Mouse (Mus musculus) heart, embryonic 11.5 days (tissue): ENCODE results near the gene Nptn. TPM values are rescaled to one million over a fixed set of nuclear protein-coding genes. Genes with fewer than 3 reads are reported as not detected.

ENCODE experiments used
- ATAC-seq: fragments of 200-750 bp; cut with Nextera tagmentation; replicated peaks from 2 replicates; pipeline ENCODE4 v1.8.0; 2017; ENCODE audit warnings: moderate library complexity; ENCODE audit not compliant: insufficient number of reproducible peaks, low FRiP score, low TSS enrichment
- H3K27ac ChIP-seq: fragments of 300-500 bp; sonication (generic); 2 replicates; pipeline ENCODE4 v1.5.1; 2014; ENCODE audit warnings: mild to moderate bottlenecking, low read depth, low read length
- H3K27me3 ChIP-seq: fragments of 300-500 bp; sonication (generic); 2 replicates; pipeline ENCODE4 v1.6.1; 2014; ENCODE audit warnings: mild to moderate bottlenecking, low read length, mixed read lengths; ENCODE audit not compliant: control insufficient read depth, insufficient read depth
- H3K36me3 ChIP-seq: fragments of 300-500 bp; sonication (generic); 2 replicates; pipeline ENCODE4 v1.6.1; 2014; ENCODE audit warnings: mild to moderate bottlenecking, low read length, moderate library complexity, mixed read lengths; ENCODE audit not compliant: control insufficient read depth, insufficient read depth
- H3K4me1 ChIP-seq: fragments of 300-500 bp; sonication (generic); 2 replicates; pipeline ENCODE4 v1.6.1; 2014; ENCODE audit warnings: low read length; ENCODE audit not compliant: control insufficient read depth, insufficient read depth
- H3K4me2 ChIP-seq: fragments of 300-500 bp; sonication (generic); 2 replicates; pipeline ENCODE4 v1.6.1; 2014; ENCODE audit warnings: mild to moderate bottlenecking, moderate library complexity
- H3K4me3 ChIP-seq: fragments of 300-500 bp; sonication (generic); 2 replicates; pipeline ENCODE4 v1.5.1; 2014; ENCODE audit warnings: low read depth, low read length
- H3K9ac ChIP-seq: fragments of 300-500 bp; sonication (generic); 2 replicates; pipeline ENCODE4 v1.6.1; 2014; ENCODE audit warnings: mild to moderate bottlenecking, low read depth, low read length, moderate library complexity
- H3K9me3 ChIP-seq: fragments of 300-500 bp; sonication (generic); replicated peaks from 2 replicates; pipeline ENCODE4 v1.6.1; 2016; ENCODE audit warnings: low read length; ENCODE audit not compliant: control insufficient read depth
- WGBS: fragments of 180-500 bp; shearing (Covaris S2); extraction: QIAGEN DNeasy Blood & Tissue Kit; methylation state at CpG from one replicate; pipeline ENCODE4 v1.1.7; 2014; ENCODE audit not compliant: insufficient replicate concordance; 5-methylcytosine and 5-hydroxymethylcytosine counted together
- polyA plus RNA-seq: library from polyadenylated mRNA; unstranded; fragments of >200 nt; fragmentation: Nextera tagmentation; extraction: Ambion mirVana; gene quantifications from 2 replicates; pipeline ENCODE4 v1.2.1, GENCODE M21; 2014

Gene Nptn
- polyA plus RNA-seq, 1 experiment from 2014 or later: 127 TPM

DNA sequence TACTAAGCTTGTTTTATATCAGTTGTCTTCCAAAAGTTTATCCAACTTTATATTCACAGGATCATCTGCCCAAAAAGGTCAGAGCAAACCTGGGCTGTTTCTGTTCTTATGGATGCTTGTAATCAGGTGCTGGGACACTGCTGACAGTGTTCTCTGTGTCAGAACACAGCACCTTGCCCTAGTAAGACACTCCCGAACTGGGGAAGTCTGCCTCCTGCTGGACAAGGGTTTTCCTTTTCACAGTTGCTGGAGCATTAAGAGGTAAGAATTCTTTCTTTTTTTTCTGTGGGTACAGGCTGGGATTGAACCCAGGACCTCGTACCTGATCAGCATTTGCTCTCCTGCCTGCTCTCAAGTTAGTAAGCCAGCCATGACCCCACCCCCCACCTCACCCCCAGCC, 74.4 kb downstream of the Nptn start:
- Histone ChIP-seq H3K27ac (no peak overlapping the region), H3K4me3 (no peak overlapping the region), H3K9ac (no peak overlapping the region), H3K9me3 (no peaks in the 10 kb centered on the region), H3K4me2 (peak overlapping the region; percentile 41), H3K27me3 (no peaks in the 10 kb centered on the region), H3K36me3 (peaks cover 5% of the 10 kb centered on the region; the same call in 1 of the 2 replicates), H3K4me1 (peaks cover 22% of the 10 kb centered on the region)
- no peak for ATAC-seq
- 57% methylated on average over 2 of the region's 2 CpGs for WGBS

DNA sequence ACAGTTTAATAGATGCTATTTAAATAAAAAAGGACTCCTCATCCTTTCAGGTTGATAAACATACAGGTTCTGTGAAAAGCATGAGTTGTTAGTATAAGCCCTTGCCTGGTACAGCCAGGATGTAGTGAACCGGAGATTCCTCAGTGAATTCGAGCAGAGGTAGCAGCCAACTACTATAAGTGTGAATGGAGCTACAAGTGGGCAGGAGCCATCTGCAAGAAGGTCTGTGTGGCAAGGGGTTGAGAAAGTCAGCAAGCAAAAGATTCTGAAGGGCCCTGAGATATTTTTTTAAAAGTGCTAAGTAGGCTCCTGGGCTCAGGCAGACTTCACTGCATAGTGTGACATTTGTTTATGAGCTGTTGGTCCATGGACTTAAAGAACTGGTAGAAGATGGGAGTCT, 74.8 kb downstream of the Nptn start:
- H3K27me3 ChIP-seq: no peaks in the 10 kb centered on the region
- H3K4me2 ChIP-seq: peak overlapping the region; percentile 41
- no peak for ATAC-seq
- 0 out of 2 replicates have a peak overlapping the region, but pooled peaks have one; percentile 34 for H3K9ac ChIP-seq
- peak overlapping the region; percentile 80 for H3K27ac ChIP-seq
- peaks cover 22% of the 10 kb centered on the region for H3K4me1 ChIP-seq
- H3K9me3 ChIP-seq: no peaks in the 10 kb centered on the region
- H3K36me3 ChIP-seq: peaks cover 2% of the 10 kb centered on the region; the same call in 1 of the 2 replicates
- H3K4me3 ChIP-seq: no peak overlapping the region
- 82% methylated on average over 2 of the region's 2 CpGs for WGBS

DNA sequence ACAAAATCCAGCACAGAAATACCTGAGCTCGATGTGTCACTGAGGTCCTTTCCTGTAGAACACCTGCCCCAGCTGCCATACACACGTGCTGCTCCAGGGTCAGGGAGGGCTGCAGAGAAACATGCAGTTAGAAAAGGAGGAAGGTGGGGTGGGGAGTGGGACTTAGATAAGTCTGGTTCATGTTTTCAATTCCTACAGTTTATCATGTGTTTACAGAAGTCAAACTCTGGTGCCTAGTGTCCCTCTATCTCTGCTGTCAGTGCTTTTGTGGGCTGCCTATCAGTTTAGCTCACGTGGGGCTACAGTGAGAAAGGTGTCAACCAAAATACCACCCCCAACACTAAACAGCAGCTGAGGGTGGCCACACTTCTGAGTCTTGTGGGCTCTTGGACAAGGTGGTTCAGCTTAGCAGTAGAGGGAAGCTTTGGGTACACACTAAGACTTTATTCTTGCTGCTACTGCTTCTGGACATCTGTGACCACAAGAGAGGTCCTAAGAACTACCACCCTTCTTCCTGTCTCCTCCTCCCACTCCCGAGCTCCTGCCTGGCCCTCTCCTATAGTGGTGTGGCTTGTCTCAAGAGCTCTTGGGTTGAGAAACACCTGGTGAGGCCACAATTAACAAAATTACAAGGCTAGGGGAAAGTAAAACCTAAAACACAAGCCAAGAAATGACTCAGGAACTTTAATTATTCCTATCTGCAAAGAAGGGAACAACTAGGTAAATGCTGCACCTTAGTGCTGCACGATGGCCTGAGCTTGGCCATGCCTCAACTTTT, 75.9 kb downstream of the Nptn start:
- H3K36me3 ChIP-seq: peaks cover 8% of the 10 kb centered on the region; the same call in 1 of the 2 replicates
- 51% methylated on average over 5 of the region's 5 CpGs for WGBS

DNA sequence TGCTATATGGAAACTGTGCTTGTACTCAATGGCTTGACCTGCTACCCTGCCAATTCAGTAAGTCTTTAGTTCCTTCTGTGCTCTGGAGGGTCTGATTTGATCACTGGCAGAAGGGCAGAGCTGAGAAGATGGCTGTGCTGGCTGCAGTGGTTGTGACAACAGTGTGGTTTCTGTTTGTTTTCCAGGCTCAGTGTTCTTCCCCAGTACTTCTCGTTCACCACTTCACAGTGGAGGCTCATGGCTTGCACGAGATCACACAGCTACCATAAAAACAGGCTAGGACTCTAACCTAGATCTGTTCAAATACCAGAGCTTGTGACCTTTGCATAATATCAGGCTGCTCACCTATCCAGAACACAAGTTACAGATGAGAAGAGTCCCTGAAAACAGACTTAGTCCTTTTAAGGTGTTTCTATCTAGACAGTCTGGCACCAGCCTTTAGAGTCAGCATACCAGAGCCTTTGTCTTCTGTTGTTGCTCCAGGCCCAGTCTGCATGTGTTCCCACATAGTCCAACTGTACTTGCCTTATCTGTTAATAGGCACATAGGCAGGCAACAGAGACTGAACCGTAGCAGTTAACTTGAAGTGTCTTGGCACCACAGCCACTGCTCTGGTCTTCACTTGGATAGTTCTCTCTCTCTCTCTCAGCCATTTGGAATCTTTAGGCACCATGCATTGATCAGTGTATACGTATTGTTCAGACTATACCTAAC, 76.7 kb downstream of the Nptn start:
- Histone ChIP-seq H3K4me2 (no peak overlapping the region), H3K4me3 (no peak overlapping the region), H3K9me3 (no peaks in the 10 kb centered on the region), H3K27ac (peak overlapping the region; percentile 80), H3K36me3 (peaks cover 8% of the 10 kb centered on the region; the same call in 1 of the 2 replicates), H3K27me3 (no peaks in the 10 kb centered on the region), H3K9ac (no peak overlapping the region), H3K4me1 (peaks cover 22% of the 10 kb centered on the region)
- no peak for ATAC-seq
- 72% methylated on average over 4 of the region's 4 CpGs for WGBS

More for the DNA sequence above, 75.9 kb downstream of the Nptn start:
- peaks cover 22% of the 10 kb centered on the region for H3K4me1 ChIP-seq
- peak; percentile 86 for ATAC-seq
- H3K4me3 ChIP-seq: no peak overlapping the region
- no peaks in the 10 kb centered on the region for H3K27me3 ChIP-seq
- H3K9ac ChIP-seq: no peak overlapping the region
- H3K9me3 ChIP-seq: no peaks in the 10 kb centered on the region
- H3K27ac ChIP-seq: peak overlapping the region; percentile 80
- peak overlapping the region; percentile 41; the same call in 1 of the 2 replicates for H3K4me2 ChIP-seq

DNA sequence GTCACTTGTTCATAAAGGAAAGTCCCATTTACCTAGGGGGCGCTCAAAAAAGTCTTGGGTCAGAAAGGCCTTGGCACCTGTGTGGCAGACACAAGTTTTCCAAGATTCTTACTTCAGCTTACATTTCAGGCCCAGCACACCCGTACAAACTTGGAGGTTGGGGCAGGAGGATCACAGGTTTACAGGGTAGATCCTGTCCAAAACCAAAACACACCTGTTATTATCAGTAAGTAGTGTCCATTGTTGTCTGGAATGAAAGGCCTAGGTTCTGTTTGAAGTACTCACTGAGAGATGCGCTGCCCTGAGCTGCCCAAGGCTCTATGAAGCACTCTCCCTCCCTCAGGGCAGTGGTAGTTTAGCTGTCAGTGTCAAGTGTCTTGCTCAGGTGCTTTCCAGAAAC, 77.3 kb downstream of the Nptn start:
- peaks cover 22% of the 10 kb centered on the region for H3K4me1 ChIP-seq
- H3K4me3 ChIP-seq: no peak overlapping the region
- H3K36me3 ChIP-seq: peaks cover 8% of the 10 kb centered on the region
- H3K9me3 ChIP-seq: no peaks in the 10 kb centered on the region
- ATAC-seq: no peak
- H3K9ac ChIP-seq: peak overlapping the region; percentile 50
- WGBS: 81% methylated on average over 3 of the region's 3 CpGs
- peak overlapping the region; percentile 68 for H3K27ac ChIP-seq
- no peaks in the 10 kb centered on the region for H3K27me3 ChIP-seq
- H3K4me2 ChIP-seq: no peak overlapping the region

DNA sequence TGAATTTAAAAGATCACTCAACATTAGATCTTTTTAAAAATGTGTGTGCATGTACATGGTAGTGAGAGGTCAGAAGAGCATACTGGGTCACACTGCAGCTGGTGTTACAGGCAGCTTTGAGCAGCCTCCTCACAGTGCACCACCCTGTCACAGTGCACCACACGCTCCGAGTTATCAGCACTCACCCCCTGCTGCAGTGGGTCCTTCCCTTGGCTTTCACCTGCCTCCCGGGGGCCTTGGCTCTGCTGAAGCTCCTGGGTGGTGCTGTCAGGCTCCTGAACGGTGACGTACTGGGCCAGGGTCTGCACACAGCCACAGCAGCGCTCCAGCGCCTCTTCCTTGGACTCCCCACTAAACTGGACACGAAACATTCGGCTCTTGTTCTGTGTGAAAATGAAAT, 77.9 kb downstream of the Nptn start:
- H3K4me1 ChIP-seq: peaks cover 22% of the 10 kb centered on the region
- H3K4me3 ChIP-seq: no peak overlapping the region
- H3K9ac ChIP-seq: peak overlapping the region; percentile 50; the same call in 1 of the 2 replicates
- H3K4me2 ChIP-seq: no peak overlapping the region
- no peaks in the 10 kb centered on the region for H3K9me3 ChIP-seq
- peaks cover 8% of the 10 kb centered on the region for H3K36me3 ChIP-seq
- 73% methylated on average over 9 of the region's 9 CpGs for WGBS
- no peaks in the 10 kb centered on the region for H3K27me3 ChIP-seq
- H3K27ac ChIP-seq: peak overlapping the region; percentile 68
- ATAC-seq: peak; percentile 78

DNA sequence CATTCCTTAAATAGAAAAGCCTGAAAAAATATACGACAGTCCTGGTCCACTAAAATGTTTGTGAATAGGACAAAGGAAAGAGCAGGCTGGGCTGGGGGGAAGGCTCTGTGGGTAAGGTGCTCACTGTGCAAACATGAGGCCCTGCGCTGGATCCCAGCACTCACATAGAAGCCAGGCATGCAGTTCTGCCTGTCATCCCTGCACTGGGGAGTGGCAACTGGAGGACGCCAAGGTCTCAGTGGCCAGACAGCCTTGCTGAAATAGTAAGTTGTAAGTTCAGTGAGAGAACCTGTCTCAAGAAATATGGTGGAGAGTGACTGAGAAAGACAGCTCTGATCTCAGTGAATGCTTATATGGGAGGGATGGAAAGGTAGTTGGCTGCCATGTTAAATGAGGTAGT, 78.6 kb downstream of the Nptn start:
- 86% methylated on average over 3 of the region's 3 CpGs for WGBS
- H3K27ac ChIP-seq: no peak overlapping the region
- H3K9me3 ChIP-seq: no peaks in the 10 kb centered on the region
- no peak for ATAC-seq
- peaks cover 8% of the 10 kb centered on the region for H3K36me3 ChIP-seq
- no peak overlapping the region for H3K4me3 ChIP-seq
- H3K27me3 ChIP-seq: no peaks in the 10 kb centered on the region
- H3K4me2 ChIP-seq: no peak overlapping the region
- 0 out of 2 replicates have a peak overlapping the region, but pooled peaks have one; percentile 18 for H3K9ac ChIP-seq
- H3K4me1 ChIP-seq: peaks cover 22% of the 10 kb centered on the region

DNA sequence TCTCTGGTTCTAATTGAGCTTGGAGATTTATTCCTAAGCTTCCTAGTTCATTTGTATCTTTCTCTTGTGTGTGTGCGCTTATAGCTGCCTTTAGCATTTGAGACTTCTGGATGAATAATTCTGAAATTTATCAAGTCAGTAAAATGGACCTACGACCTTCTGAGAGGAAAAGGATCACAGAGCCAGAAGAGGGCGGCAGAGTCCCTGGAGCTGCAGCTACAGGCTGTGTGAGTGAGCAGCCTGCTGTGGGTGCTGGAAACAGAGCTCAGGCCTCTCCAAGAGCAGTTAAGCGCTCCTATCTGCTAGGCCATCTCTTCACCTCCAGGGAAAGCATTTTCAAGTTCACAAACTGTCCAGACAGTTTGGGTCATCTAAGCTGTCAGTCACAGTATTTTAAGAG, 80.0 kb downstream of the Nptn start:
- no peak for ATAC-seq
- Histone ChIP-seq H3K4me2 (no peak overlapping the region), H3K4me1 (peaks cover 22% of the 10 kb centered on the region), H3K9ac (no peak overlapping the region), H3K27me3 (no peaks in the 10 kb centered on the region), H3K9me3 (no peaks in the 10 kb centered on the region), H3K36me3 (peaks cover 8% of the 10 kb centered on the region), H3K27ac (peak overlapping the region; percentile 16; the same call in 1 of the 2 replicates), H3K4me3 (no peak overlapping the region)
- WGBS: 84% methylated on average over 4 of the region's 4 CpGs
